Mouse (Mus musculus): ENCODE data around the gene Ppp2r3d. TPM values are rescaled to one million over a fixed set of nuclear protein-coding genes. Genes with fewer than 3 reads are reported as not detected.
A peak's percentile ranks its signal among the peaks of the same experiment; 100 is the strongest.

Gene Ppp2r3d
- polyA plus RNA-seq, 1 experiment: 265 TPM

- H3K27ac ChIP-seq (ENCODE audit: insufficient read depth, low read length): no peak overlapping the region
- peaks cover 19% of the 10 kb centered on the region for H3K36me3 ChIP-seq (ENCODE audit: control insufficient read depth, insufficient read depth, low read length)
- WGBS: 97% methylated on average over 45 of the region's 45 CpGs
- no peak for TF ChIP-seq CTCF (IDR thresholded peaks at IDR 0.05; ENCODE audit: extremely low read depth, insufficient read depth, insufficient read length, insufficient replicate concordance)
- TF ChIP-seq POLR2A (IDR thresholded peaks at IDR 0.05; ENCODE audit: low read depth, low read length): no peak
- no peaks in the 10 kb centered on the region for H3K4me1 ChIP-seq (ENCODE audit: control insufficient read depth, insufficient read depth, insufficient read length)
- no peak overlapping the region for H3K4me3 ChIP-seq (ENCODE audit: extremely low read depth, insufficient read depth, insufficient read length)
- DNase-seq (ENCODE audit: low read depth in 1 of 2, low spot score in 2 of 2): peak in 1 of 2 experiments; percentile 10
- no peaks in the 10 kb centered on the region for H3K27me3 ChIP-seq (ENCODE audit: control insufficient read depth, insufficient read depth, low read length)
Observed at GRCm38 (mm10) chr9:124441681-124442532, 34.8 kb downstream of the Ppp2r3d start.

GRCm38 (mm10) chr9:124440724-124441045 is 36.0 kb downstream of the Ppp2r3d start:
- H3K4me1 ChIP-seq (ENCODE audit: control insufficient read depth, insufficient read depth, insufficient read length): no peaks in the 10 kb centered on the region
- H3K27me3 ChIP-seq (ENCODE audit: control insufficient read depth, insufficient read depth, low read length): no peaks in the 10 kb centered on the region
- H3K27ac ChIP-seq (ENCODE audit: insufficient read depth, low read length): no peak overlapping the region
- DNase-seq (ENCODE audit: low read depth in 1 of 2, low spot score in 2 of 2): peak in 1 of 2 experiments; percentile 17
- WGBS: 69% methylated on average over 14 of the region's 14 CpGs
- H3K36me3 ChIP-seq (ENCODE audit: control insufficient read depth, insufficient read depth, low read length): peaks cover 19% of the 10 kb centered on the region
- no peak overlapping the region for H3K4me3 ChIP-seq (ENCODE audit: extremely low read depth, insufficient read depth, insufficient read length)
- TF ChIP-seq CTCF (IDR thresholded peaks at IDR 0.05; ENCODE audit: extremely low read depth, insufficient read depth, insufficient read length, insufficient replicate concordance) (no peak), POLR2A (IDR thresholded peaks at IDR 0.05; ENCODE audit: low read depth, low read length) (no peak)

DNA sequence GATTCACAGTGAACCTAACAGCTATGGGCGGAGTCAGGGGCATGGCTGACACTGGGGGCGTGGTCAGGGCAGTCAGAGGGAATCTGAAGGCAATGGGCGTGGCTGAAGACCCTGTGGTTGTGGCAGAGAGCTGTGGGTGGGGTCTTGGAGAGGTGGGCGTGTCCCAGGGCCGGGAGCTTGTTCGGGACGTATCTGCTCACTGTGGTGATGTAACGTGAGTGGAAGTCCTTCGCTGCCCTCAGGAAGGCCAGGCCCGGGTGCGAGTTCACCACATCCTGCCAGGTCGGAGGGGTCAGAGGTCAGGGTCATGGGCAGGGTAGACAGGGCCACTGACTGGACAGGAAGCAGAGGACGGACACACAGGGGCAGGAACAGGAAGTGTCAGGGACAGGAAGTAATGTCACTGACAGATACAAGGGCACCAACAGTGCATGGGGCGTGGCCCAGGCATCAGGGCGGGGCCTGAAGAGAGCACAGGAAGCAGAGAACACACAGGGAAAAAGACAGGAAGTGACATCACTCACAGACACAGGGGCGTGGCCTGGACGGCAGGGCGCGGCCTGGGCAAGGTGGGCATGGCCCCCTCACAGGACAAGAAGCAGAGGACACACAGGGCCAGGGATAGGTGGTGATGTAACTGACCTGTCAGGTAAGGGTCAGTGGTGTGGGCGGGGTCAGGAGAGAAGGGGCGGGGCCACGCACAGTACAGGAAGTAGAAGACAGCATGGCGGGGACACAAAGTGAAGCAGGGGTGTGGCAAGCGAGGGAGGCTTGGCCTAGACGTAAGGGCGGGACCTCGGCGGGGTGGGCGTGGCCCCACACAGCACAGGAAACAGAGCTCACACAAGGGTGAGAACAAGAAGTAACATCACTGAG is 36.6 kb downstream of the Ppp2r3d start:
- no peak overlapping the region for H3K4me3 ChIP-seq (ENCODE audit: extremely low read depth, insufficient read depth, insufficient read length)

GRCm38 (mm10) chr9:124439403-124439847 is 37.3 kb downstream of the Ppp2r3d start:
- no peaks in the 10 kb centered on the region for H3K4me1 ChIP-seq (ENCODE audit: control insufficient read depth, insufficient read depth, insufficient read length)
- DNase-seq (ENCODE audit: low read depth in 1 of 2, low spot score in 2 of 2): peak in 1 of 2 experiments; percentile 22
- H3K36me3 ChIP-seq (ENCODE audit: control insufficient read depth, insufficient read depth, low read length): peaks cover 19% of the 10 kb centered on the region
- no peaks in the 10 kb centered on the region for H3K27me3 ChIP-seq (ENCODE audit: control insufficient read depth, insufficient read depth, low read length)
- H3K27ac ChIP-seq (ENCODE audit: insufficient read depth, low read length): no peak overlapping the region
- TF ChIP-seq POLR2A (IDR thresholded peaks at IDR 0.05; ENCODE audit: low read depth, low read length) (no peak), CTCF (IDR thresholded peaks at IDR 0.05; ENCODE audit: extremely low read depth, insufficient read depth, insufficient read length, insufficient replicate concordance) (no peak)
- no peak overlapping the region for H3K4me3 ChIP-seq (ENCODE audit: extremely low read depth, insufficient read depth, insufficient read length)
- 96% methylated on average over 13 of the region's 13 CpGs for WGBS

More for the DNA sequence above, 36.6 kb downstream of the Ppp2r3d start:
- DNase-seq (ENCODE audit: low read depth in 1 of 2, low spot score in 2 of 2): peak in 1 of 2 experiments; percentile 23
- no peaks in the 10 kb centered on the region for H3K27me3 ChIP-seq (ENCODE audit: control insufficient read depth, insufficient read depth, low read length)
- H3K4me1 ChIP-seq (ENCODE audit: control insufficient read depth, insufficient read depth, insufficient read length): no peaks in the 10 kb centered on the region
- 96% methylated on average over 29 of the region's 29 CpGs for WGBS
- H3K36me3 ChIP-seq (ENCODE audit: control insufficient read depth, insufficient read depth, low read length): peaks cover 19% of the 10 kb centered on the region
- TF ChIP-seq POLR2A (IDR thresholded peaks at IDR 0.05; ENCODE audit: low read depth, low read length): no peak
- TF ChIP-seq CTCF (IDR thresholded peaks at IDR 0.05; ENCODE audit: extremely low read depth, insufficient read depth, insufficient read length, insufficient replicate concordance): no peak
- H3K27ac ChIP-seq (ENCODE audit: insufficient read depth, low read length): no peak overlapping the region

DNA sequence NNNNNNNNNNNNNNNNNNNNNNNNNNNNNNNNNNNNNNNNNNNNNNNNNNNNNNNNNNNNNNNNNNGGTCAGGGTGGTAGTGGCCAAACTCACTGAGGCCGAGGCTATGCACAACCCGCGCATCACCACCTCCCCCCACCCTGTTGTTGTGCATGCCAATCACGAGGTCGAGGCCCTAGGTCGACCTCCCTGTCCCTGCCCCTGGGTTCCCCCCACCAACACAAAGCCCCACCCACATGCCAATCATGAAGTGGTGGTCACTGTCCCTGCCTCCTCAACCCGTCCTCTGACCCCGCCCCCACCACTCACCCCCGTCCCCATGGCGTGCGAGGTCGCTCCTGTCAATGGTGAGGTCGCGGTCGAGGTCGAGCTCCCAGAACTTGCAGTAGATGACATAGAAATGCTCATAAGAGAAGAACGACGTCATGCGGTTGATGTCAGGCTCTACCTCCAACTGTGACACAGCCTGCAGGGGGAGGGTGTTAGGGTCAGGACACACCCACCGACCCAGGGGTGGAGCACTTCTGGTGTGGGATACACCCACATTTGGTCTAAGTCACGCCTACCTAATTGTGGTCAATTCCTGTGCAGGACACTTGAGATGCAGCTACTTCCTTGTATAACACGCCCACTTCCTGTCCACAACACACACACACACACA is 37.9 kb downstream of the Ppp2r3d start:
- Histone ChIP-seq H3K36me3 (ENCODE audit: control insufficient read depth, insufficient read depth, low read length) (peaks cover 19% of the 10 kb centered on the region), H3K4me3 (ENCODE audit: extremely low read depth, insufficient read depth, insufficient read length) (no peak overlapping the region), H3K27ac (ENCODE audit: insufficient read depth, low read length) (no peak overlapping the region), H3K4me1 (ENCODE audit: control insufficient read depth, insufficient read depth, insufficient read length) (no peaks in the 10 kb centered on the region), H3K27me3 (ENCODE audit: control insufficient read depth, insufficient read depth, low read length) (no peaks in the 10 kb centered on the region)
- WGBS: 97% methylated on average over 21 of the region's 22 CpGs
- no peak for TF ChIP-seq CTCF (IDR thresholded peaks at IDR 0.05; ENCODE audit: extremely low read depth, insufficient read depth, insufficient read length, insufficient replicate concordance)
- no peak for TF ChIP-seq POLR2A (IDR thresholded peaks at IDR 0.05; ENCODE audit: low read depth, low read length)
- peak in 1 of 2 experiments; percentile 7 for DNase-seq (ENCODE audit: low read depth in 1 of 2, low spot score in 2 of 2)

DNA sequence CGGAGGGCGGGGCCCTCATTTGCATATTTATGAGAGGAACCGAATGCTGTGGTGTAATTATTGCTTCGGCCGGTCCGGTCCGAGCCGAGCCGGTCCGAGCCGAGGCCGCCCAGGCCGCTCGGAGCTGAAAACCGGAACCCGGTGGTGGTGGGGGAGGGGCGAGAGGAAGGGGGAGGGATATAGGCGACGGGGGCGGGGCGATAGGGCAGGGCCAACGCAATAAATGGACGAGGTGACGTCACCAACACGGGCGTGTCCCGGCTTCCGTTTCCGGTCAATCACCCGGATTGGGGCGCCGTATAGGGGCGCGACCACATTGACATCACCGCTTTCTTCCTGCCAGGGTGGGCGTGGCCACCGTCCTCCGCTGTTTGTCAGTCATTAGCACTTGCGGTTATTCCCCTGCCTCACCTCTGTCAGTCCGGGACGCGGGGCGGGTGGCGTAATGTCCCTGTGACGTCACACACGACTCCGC is 51.2 kb downstream of the Ppp2r3d start:
- Histone ChIP-seq H3K27ac (ENCODE audit: insufficient read depth, low read length) (peak overlapping the region; percentile 99), H3K4me1 (ENCODE audit: control insufficient read depth, insufficient read depth, insufficient read length) (no peaks in the 10 kb centered on the region), H3K27me3 (ENCODE audit: control insufficient read depth, insufficient read depth, low read length) (no peaks in the 10 kb centered on the region), H3K4me3 (ENCODE audit: extremely low read depth, insufficient read depth, insufficient read length) (peak overlapping the region; percentile 84), H3K36me3 (ENCODE audit: control insufficient read depth, insufficient read depth, low read length) (no peaks in the 10 kb centered on the region)
- under 1% methylated on average over 47 of the region's 47 CpGs for WGBS
- TF ChIP-seq POLR2A (IDR thresholded peaks at IDR 0.05; ENCODE audit: low read depth, low read length) (no peak), CTCF (IDR thresholded peaks at IDR 0.05; ENCODE audit: extremely low read depth, insufficient read depth, insufficient read length, insufficient replicate concordance) (no peak)
- peak; percentile 80 to 88 for DNase-seq (ENCODE audit: low read depth in 1 of 2, low spot score in 2 of 2)
